Mouse (Mus musculus) heart, embryonic 13.5 days (tissue): ENCODE measurements around the gene Npffr2. TPM values are rescaled to one million over a fixed set of nuclear protein-coding genes. Genes with fewer than 3 reads are reported as not detected.
A peak's percentile ranks its signal among the peaks of the same experiment; 100 is the strongest.
"Not testable (repeated sequence)": the region's sequence is repeated elsewhere in the genome, so short reads cannot be mapped to it uniquely, and the experiment has no call there.

ENCODE experiments used
- ATAC-seq: fragments of 200-750 bp; cut with Nextera tagmentation; 2 replicates; pipeline ENCODE4 v1.8.0; 2017; ENCODE audit warnings: moderate TSS enrichment; ENCODE audit not compliant: insufficient number of reproducible peaks, low FRiP score, low TSS enrichment; ENCODE audit errors: extremely low read depth
- H3K27ac ChIP-seq: fragments of 300-500 bp; sonication (generic); replicated peaks from 2 replicates; pipeline ENCODE4 v1.5.1; 2015; ENCODE audit warnings: moderate library complexity, mild to moderate bottlenecking, inconsistent platforms
- H3K27me3 ChIP-seq: fragments of 300-500 bp; sonication (generic); replicated peaks from 2 replicates; pipeline ENCODE4 v1.6.1; 2015; ENCODE audit warnings: mild to moderate bottlenecking, inconsistent platforms
- H3K36me3 ChIP-seq: fragments of 300-500 bp; sonication (generic); 2 replicates; pipeline ENCODE4 v1.6.1; 2015; ENCODE audit warnings: mild to moderate bottlenecking, inconsistent platforms
- H3K4me1 ChIP-seq: fragments of 300-500 bp; sonication (generic); 2 replicates; pipeline ENCODE4 v1.6.1; 2015; ENCODE audit warnings: inconsistent platforms
- H3K4me2 ChIP-seq: fragments of 300-500 bp; sonication (generic); 2 replicates; pipeline ENCODE4 v1.6.1; 2015; ENCODE audit warnings: inconsistent platforms, mild to moderate bottlenecking, moderate library complexity
- H3K4me3 ChIP-seq: fragments of 300-500 bp; sonication (generic); 2 replicates; pipeline ENCODE4 v1.5.1; 2015; ENCODE audit warnings: moderate library complexity, mild to moderate bottlenecking, inconsistent platforms
- H3K9ac ChIP-seq: fragments of 300-500 bp; sonication (generic); 2 replicates; pipeline ENCODE4 v1.6.1; 2015; ENCODE audit warnings: inconsistent platforms, mild to moderate bottlenecking, moderate library complexity
- H3K9me3 ChIP-seq: fragments of 300-500 bp; sonication (generic); 2 replicates; pipeline ENCODE4 v1.6.1; 2016; ENCODE audit warnings: inconsistent platforms
- WGBS: fragments of 180-500 bp; shearing (Covaris S2); methylation state at CpG from one replicate; pipeline ENCODE4 v1.1.7; 2015; ENCODE audit warnings: mixed read lengths; 5-methylcytosine and 5-hydroxymethylcytosine counted together
- polyA plus RNA-seq: library from polyadenylated mRNA; unstranded; fragments of >200 nt; fragmentation: Nextera tagmentation; extraction: Ambion mirVana; gene quantifications from 2 replicates; pipeline ENCODE4 v1.2.1, GENCODE M21; 2015

The Npffr2 gene
- polyA plus RNA-seq = not detected in 2 replicates

DNA sequence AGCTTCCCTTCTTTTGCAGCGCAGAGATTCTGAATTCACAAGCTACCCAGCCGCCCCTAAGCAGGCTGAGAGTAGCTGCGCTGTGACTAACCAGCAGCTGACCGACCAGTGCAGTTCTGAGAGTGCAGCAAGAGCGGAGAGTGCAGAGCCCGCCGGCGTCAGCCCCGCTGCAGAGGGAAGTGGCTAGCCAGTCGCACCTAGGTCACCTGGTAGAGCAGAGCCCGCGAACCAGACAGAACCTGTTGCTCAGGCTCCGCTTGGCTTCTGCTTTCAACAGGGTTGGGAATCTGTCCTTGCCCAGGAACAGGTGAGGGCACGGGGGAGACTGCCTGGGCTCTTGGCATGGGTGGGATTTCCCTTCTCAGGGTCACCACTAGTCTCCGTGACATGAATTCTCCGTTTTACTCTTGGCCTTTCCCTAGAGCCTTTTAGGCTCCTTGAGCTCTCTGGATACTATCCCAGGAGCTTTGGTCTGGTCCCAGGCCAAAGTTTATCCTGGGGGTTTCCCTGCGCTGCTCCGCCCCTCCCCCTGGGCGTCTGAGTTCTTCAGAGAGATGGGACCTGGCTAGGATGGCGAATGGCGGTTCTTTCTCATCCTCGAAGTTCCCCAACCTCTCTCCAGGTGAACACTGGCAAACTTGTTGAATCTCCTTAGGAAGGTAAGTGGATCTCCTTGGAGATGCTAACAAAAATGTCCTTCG lies at the start of gene Npffr2:
TSS of gene Npffr2 (plus strand) at position 552 of the 701 bp plus-strand sequence.
- Histone ChIP-seq H3K9me3 (no peaks in the 10 kb centered on the region), H3K4me3 (peak within 1 kb of the TSS; percentile 55), H3K4me1 (peaks cover 9% of the 10 kb centered on the region), H3K9ac (peak within 1 kb of the TSS; percentile 77), H3K4me2 (peak within 1 kb of the TSS; percentile 89), H3K36me3 (no peaks in the 10 kb centered on the region), H3K27ac (no peak within 1 kb of the TSS), H3K27me3 (peaks cover 22% of the 10 kb centered on the region)
- no peak; the same call in 1 of the 2 replicates for ATAC-seq
- WGBS = 4% methylated on average over 23 of the region's 23 CpGs

DNA sequence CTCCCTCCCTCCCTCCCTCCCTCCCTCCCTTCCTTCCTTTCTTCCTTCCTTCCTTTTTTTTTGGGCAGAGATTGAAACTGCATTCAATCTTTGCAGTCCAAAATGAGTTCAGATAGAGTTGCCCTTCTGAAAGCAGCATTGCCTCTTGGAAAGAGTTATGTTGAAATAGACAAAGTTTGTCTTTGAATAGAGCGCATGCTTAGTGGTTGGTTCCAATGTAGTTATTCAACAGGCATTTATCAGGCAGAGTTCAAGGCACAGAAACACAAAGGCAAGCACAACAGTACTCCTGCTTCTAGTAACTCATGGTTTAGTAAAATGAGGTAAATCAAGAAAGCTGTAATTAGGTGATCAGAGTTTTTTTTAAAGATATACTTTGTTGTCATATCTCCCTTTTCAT lies 34.7 kb upstream of the Npffr2 start:
- no peaks in the 10 kb centered on the region for H3K36me3 ChIP-seq
- H3K4me1 ChIP-seq = no peaks in the 10 kb centered on the region
- no peaks in the 10 kb centered on the region for H3K9me3 ChIP-seq
- no peak overlapping the region for H3K9ac ChIP-seq
- no peak overlapping the region for H3K4me3 ChIP-seq
- WGBS = 86% methylated on average over 1 of the region's 1 CpGs
- no peak overlapping the region for H3K4me2 ChIP-seq
- ATAC-seq = no peak
- H3K27ac ChIP-seq = no peak overlapping the region
- no peaks in the 10 kb centered on the region for H3K27me3 ChIP-seq

DNA sequence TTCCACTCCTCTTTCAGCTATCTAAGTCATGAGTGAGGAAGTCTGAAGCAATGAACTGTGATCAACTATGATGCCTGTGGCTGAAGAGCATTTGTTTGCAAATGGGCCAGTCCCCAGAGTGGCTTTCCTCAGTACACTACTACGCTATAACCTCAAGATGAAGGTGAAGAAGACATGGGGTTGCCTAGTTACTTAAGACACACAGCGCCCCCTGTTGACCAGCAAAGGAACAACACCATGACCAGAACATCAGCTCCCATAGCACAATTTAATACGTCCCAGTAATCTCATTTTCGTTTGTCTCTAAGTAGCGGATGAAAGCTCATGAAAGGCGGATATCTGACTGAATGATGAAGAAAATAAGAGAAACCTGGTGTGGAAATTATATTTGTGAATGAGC lies 27.0 kb upstream of the Npffr2 start:
- Histone ChIP-seq H3K9ac (no peak overlapping the region), H3K27ac (no peak overlapping the region), H3K4me2 (no peak overlapping the region), H3K36me3 (no peaks in the 10 kb centered on the region), H3K9me3 (no peaks in the 10 kb centered on the region), H3K4me3 (no peak overlapping the region), H3K4me1 (no peaks in the 10 kb centered on the region), H3K27me3 (no peaks in the 10 kb centered on the region)
- no peak for ATAC-seq
- 48% methylated on average over 6 of the region's 6 CpGs for WGBS

DNA sequence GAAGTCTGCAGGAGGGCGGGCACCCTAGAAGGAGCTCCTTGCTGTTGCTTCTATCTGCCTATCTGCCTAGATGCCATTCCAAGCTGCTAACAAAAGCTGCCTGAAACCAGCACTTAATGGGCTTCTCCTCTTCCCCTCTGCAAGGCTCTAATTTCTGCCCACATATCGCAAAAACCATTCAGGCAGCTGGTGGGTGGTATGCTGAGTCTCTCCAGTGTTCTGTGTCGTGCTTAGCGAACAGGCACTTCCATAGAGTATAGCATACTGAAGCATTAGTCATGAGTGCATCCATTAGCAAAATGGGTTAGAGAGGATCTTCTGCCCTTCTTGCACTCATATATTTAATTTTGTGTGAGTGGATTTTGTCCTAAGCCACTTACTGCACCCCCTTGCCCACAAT lies 8.6 kb upstream of the Npffr2 start:
- no peak for ATAC-seq
- no peak overlapping the region for H3K4me2 ChIP-seq
- H3K27ac ChIP-seq = no peak overlapping the region
- no peaks in the 10 kb centered on the region for H3K4me1 ChIP-seq
- H3K9me3 ChIP-seq = 0 out of 2 replicates have a peak, but pooled peaks cover 4% of the 10 kb centered on the region
- no peaks in the 10 kb centered on the region for H3K27me3 ChIP-seq
- WGBS = 72% methylated on average over 4 of the region's 4 CpGs
- no peak overlapping the region for H3K4me3 ChIP-seq
- no peaks in the 10 kb centered on the region for H3K36me3 ChIP-seq
- H3K9ac ChIP-seq = no peak overlapping the region

DNA sequence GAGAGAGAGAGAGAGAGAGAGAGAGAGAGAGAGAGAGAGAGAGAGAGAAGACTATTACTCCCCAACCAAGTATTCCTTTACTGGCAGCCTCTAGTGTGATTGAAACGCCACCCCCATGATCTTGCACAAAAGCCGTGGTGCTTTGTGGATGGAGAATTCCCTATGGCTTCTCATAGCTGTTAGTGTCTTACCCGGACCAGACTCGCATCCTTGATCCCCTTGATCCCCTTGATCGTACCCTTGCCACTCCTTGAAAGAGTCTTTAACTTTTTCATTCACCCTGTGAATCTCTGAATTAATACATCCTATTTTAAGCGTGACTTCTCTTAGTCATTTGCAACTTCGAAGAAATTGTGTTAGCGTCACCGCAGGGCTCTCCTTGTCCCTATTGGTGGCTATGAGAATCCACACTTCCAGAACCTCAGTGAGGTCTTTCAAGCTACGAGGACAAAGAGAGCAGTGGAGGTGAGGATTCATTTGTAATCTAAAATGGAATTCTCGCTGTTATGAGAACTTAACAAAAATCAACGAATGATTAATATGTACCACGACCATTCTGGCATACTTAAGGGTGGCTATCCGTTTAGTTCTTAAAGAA lies 949 bp upstream of the Npffr2 start:
- WGBS = 6% methylated on average over 14 of the region's 14 CpGs
- H3K9ac ChIP-seq = peak overlapping the region; percentile 77; the same call in 1 of the 2 replicates
- no peaks in the 10 kb centered on the region for H3K36me3 ChIP-seq
- H3K4me3 ChIP-seq = peak overlapping the region; percentile 55
- H3K4me1 ChIP-seq = peaks cover 9% of the 10 kb centered on the region
- H3K27ac ChIP-seq = no peak overlapping the region
- peaks cover 22% of the 10 kb centered on the region for H3K27me3 ChIP-seq
- H3K9me3 ChIP-seq = no peaks in the 10 kb centered on the region
- ATAC-seq = no peak
- peak overlapping the region; percentile 89 for H3K4me2 ChIP-seq

DNA sequence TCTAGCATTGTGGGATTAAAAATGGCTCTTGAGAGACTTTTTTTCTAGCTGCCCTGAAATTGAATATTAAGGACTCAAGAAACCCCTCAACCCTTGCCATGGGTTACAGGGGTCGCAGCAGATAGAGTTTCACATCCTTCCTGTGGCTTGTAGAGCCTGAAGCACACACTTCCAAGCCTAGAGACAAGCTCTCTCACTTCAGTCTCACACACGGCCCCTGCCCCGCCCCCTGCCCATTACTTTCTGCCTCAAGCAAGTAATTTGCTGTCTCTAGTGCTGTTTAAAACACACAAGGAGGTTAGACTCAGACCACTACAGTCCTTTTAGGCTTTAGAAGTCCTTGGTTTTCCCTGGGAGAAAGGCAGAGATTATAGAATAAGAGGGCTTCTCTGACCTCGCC lies 1.7 kb downstream of the Npffr2 start:
- Histone ChIP-seq H3K4me2 (no peak overlapping the region), H3K36me3 (no peaks in the 10 kb centered on the region), H3K27ac (no peak overlapping the region), H3K9me3 (no peaks in the 10 kb centered on the region), H3K27me3 (peaks cover 22% of the 10 kb centered on the region), H3K4me1 (peaks cover 9% of the 10 kb centered on the region), H3K4me3 (no peak overlapping the region), H3K9ac (no peak overlapping the region)
- no peak for ATAC-seq
- 46% methylated on average over 4 of the region's 4 CpGs for WGBS

DNA sequence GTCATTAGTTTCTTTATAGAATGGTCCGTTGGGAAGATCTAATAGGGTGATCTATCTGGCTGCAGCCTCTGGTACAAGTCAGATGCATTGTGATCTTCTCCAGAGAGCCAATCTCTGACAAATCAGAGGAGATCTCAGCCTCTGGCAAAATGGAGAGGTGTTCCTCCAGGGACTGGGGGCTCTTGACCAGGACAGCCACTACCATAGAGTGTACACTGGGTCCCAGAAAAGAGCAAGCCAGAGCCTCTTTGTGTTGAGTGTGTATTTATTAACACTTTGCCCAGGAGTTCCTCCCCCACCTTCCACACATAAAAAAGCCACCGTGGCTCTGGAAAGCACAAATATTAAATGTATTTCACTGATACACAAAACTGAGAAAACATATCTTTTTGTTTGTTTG lies 2.2 kb downstream of the Npffr2 start:
- 53% methylated on average over 2 of the region's 2 CpGs for WGBS
- no peak overlapping the region for H3K4me3 ChIP-seq
- H3K9ac ChIP-seq = no peak overlapping the region
- H3K9me3 ChIP-seq = no peaks in the 10 kb centered on the region
- peaks cover 20% of the 10 kb centered on the region for H3K27me3 ChIP-seq
- ATAC-seq = no peak
- peaks cover 9% of the 10 kb centered on the region for H3K4me1 ChIP-seq
- H3K27ac ChIP-seq = no peak overlapping the region
- H3K36me3 ChIP-seq = no peaks in the 10 kb centered on the region
- H3K4me2 ChIP-seq = no peak overlapping the region

DNA sequence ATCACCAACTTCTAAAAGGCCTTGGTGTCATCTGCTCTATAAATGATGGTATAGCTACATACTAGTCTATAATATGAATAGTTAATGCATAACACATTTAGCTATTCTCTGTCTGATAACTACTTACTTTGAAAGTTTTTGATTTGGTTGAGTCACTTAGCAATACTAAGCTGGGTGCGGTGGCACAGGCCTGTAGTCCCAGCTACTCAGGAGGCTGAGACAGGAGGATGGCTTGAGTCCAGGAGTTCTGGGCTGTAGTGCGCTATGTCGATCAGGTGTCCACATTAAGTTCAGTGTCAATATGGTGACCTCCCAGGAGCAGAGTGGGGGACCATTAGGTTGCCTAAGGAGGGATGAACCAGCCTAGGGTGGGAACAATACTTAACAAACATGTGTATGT lies 8.8 kb downstream of the Npffr2 start:
- no peak overlapping the region for H3K9ac ChIP-seq
- WGBS = 81% methylated on average over 3 of the region's 3 CpGs
- no peaks in the 10 kb centered on the region for H3K9me3 ChIP-seq
- H3K4me2 ChIP-seq = no peak overlapping the region
- no peak overlapping the region for H3K27ac ChIP-seq
- H3K4me1 ChIP-seq = no peaks in the 10 kb centered on the region
- H3K27me3 ChIP-seq = no peaks in the 10 kb centered on the region
- no peak for ATAC-seq
- H3K36me3 ChIP-seq = no peaks in the 10 kb centered on the region
- H3K4me3 ChIP-seq = no peak overlapping the region

DNA sequence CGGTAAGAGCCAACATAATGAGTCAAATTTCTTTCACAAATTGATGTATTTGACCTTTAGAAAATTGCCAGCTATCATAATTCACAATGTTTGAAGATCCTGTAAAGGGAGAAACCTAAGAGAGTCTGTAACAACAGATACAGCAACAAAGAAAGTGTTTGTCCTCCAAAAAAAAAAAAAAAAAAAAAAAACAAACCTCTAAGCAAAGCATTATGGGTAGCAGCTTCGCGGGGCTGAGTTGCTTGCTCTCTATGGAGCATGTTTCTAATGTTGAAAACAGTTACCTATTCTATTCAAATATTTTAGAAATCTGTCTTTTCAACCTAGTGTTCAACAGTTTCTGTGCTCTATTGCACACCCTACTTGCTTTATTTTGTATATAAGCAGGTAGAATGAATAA lies 15.2 kb downstream of the Npffr2 start:
- no peak overlapping the region for H3K27ac ChIP-seq
- 83% methylated on average over 3 of the region's 3 CpGs for WGBS
- H3K36me3 ChIP-seq = no peaks in the 10 kb centered on the region
- H3K9me3 ChIP-seq = no peaks in the 10 kb centered on the region
- no peak overlapping the region for H3K4me3 ChIP-seq
- no peaks in the 10 kb centered on the region for H3K27me3 ChIP-seq
- no peak for ATAC-seq
- H3K9ac ChIP-seq = no peak overlapping the region
- no peak overlapping the region for H3K4me2 ChIP-seq
- H3K4me1 ChIP-seq = no peaks in the 10 kb centered on the region

DNA sequence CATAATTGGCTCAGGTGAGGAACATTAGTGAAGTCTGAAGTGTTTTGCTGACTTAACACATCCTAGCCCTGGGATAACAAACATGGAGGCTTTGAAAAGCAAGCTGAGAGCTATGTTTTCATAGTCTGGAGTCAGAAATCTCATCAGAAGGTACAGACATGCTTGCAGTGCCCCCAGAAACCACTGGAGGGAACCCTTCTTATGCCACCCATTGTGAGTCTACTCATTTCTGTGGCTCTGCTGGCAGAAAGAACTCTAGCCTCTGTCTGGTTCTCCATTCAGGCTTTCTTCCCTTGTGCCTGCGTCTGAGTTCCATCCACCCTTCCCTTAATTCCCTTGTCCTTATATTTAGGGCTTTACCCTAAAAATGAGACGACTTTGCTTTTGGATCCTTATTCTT lies 16.2 kb downstream of the Npffr2 start:
- Histone ChIP-seq H3K4me1 (no peaks in the 10 kb centered on the region), H3K9ac (no peak overlapping the region)
- ATAC-seq = no peak

DNA sequence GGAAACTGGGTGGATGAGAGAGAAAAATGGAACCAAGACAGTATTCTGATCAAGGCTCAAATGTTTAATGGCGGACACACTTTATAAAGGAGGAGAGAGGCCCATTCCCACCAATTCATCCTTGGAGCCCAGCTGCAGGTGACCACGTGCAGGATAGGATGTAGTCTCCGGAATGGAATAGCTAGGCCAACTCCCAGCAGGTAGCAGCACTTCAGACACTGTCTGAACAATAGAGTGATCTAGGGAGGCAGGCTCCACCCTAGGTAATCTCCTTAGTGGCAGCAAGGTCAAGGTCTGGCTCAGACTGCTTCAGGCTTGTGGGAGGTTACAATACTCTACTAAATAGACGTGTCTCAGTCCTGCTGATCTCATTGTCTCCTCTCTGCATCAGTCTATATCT lies 31.9 kb downstream of the Npffr2 start:
- H3K9me3 ChIP-seq, H3K4me1 ChIP-seq, H3K27ac ChIP-seq, H3K36me3 ChIP-seq, H3K27me3 ChIP-seq, H3K4me3 ChIP-seq, H3K9ac ChIP-seq, H3K4me2 ChIP-seq, ATAC-seq: not testable (repeated sequence)
- 40% methylated on average over 4 of the region's 4 CpGs for WGBS

More for the DNA sequence above, 16.2 kb downstream of the Npffr2 start:
- H3K9me3 ChIP-seq = no peaks in the 10 kb centered on the region
- H3K27ac ChIP-seq = no peak overlapping the region
- H3K4me3 ChIP-seq = no peak overlapping the region
- H3K27me3 ChIP-seq = no peaks in the 10 kb centered on the region
- H3K36me3 ChIP-seq = no peaks in the 10 kb centered on the region
- H3K4me2 ChIP-seq = no peak overlapping the region
- 30% methylated on average over 2 of the region's 2 CpGs for WGBS

DNA sequence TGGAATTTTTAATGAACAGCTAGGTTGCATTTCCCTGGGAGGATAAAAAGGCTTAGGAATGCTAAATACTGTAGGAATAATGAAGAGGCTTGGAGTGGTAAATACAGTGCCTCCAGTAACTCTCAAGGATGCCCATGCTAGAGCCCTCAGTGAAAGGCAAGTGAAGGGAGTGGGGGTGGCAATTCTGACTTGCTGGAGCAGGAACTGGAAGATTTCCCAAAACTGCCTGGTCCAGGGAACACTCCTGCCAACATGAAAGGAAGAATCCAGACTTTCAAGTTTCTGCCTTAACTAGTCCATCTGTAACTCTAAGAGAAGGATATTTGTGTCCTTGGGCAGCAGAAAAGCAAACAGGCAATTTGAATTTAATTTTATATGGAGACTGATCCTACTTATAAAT lies 34.2 kb downstream of the Npffr2 start:
- Histone ChIP-seq H3K36me3 (no peaks in the 10 kb centered on the region), H3K27me3 (no peaks in the 10 kb centered on the region), H3K9ac (no peak overlapping the region), H3K4me3 (no peak overlapping the region), H3K4me1 (no peaks in the 10 kb centered on the region), H3K9me3 (no peaks in the 10 kb centered on the region), H3K27ac (no peak overlapping the region), H3K4me2 (no peak overlapping the region)
- no peak for ATAC-seq
